Mouse (Mus musculus) CH12.LX (cell line): Measurements from ENCODE around the gene Skint10.

ENCODE experiments used
- CHD1 ChIP-seq: IDR thresholded peaks from 2 replicates; pipeline ENCODE4 v1.6.1; 2012; ENCODE audit warnings: low read depth, low read length, improper control_type of control experiment, inconsistent platforms
- CTCF ChIP-seq, 2 experiments: IDR thresholded peaks in 1 of 2; conservative IDR thresholded peaks in 1 of 2; 2 replicates each; pipeline ENCODE4 v1.5.1; 2011 to 2012; ENCODE audit warnings: low read depth in 2 of 2, low read length in 2 of 2, improper control_type of control experiment in 1 of 2, inconsistent platforms in 1 of 2, mild to moderate bottlenecking in 1 of 2, moderate library complexity in 1 of 2
- E2F4 ChIP-seq: IDR thresholded peaks from 2 replicates; pipeline ENCODE4 v1.6.1; 2011; ENCODE audit warnings: low read depth, low read length, improper control_type of control experiment; ENCODE audit not compliant: insufficient replicate concordance
- ELF1 ChIP-seq: IDR thresholded peaks from 2 replicates; pipeline ENCODE4 v1.6.1; 2014; ENCODE audit warnings: low read depth, mild to moderate bottlenecking, inconsistent platforms, low read length, improper control_type of control experiment
- POLR2A ChIP-seq: IDR thresholded peaks from 2 replicates; pipeline ENCODE4 v1.6.1; 2011; ENCODE audit warnings: low read depth, mild to moderate bottlenecking, improper control_type of control experiment, low read length
- TBP ChIP-seq: conservative IDR thresholded peaks from 2 replicates; pipeline ENCODE4 v1.6.1; 2011; ENCODE audit warnings: low read depth, low read length, improper control_type of control experiment
- ZC3H11A ChIP-seq: IDR thresholded peaks from 2 replicates; pipeline ENCODE4 v1.6.1; 2012; ENCODE audit warnings: low read depth, mild to moderate bottlenecking, inconsistent platforms, low read length, improper control_type of control experiment

DNA sequence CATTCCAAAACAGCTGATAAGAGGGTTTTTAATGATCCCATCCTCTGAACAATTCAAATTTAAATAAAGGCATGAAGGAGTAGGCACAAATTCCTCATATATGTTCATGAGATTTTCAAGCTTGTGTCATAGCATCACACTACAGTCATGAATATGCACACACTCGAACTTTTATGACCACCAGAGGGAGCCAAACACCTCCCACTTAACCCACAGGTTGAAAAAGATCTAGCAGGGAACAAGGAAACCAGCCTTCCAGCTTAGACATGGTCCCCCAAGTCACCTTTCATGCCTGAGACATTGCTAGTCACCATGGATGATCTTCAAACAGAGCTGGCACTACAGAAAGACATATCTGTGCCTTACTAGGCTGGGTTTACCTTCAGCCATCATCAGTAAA is 16.0 kb upstream of the Skint10 start:
- no peak for TF ChIP-seq POLR2A
- peak in 1 of 2 experiments; percentile 14; a peak in 2 of 4 replicates for TF ChIP-seq CTCF (conservative IDR thresholded peaks at IDR 0.05 in 1 of 2, IDR thresholded peaks at IDR 0.05 in 1 of 2; ENCODE audit: low read depth in 2 of 2, low read length in 2 of 2)
- no peak for TF ChIP-seq E2F4
- TF ChIP-seq CHD1: no peak
- TF ChIP-seq ELF1: no peak
- no peak for TF ChIP-seq ZC3H11A
- no peak for TF ChIP-seq TBP
